Mouse (Mus musculus) limb, embryonic 13.5 days (tissue): Measurements from ENCODE around the gene Trpc5. TPM values are rescaled to one million over a fixed set of nuclear protein-coding genes. Genes with fewer than 3 reads are reported as not detected.

Experiments used
- ATAC-seq: fragments of 200-750 bp; cut with Nextera tagmentation; 2 replicates; pipeline ENCODE4 v1.8.0; 2017; ENCODE audit warnings: low read depth, moderate number of reproducible peaks, moderate TSS enrichment; ENCODE audit not compliant: low FRiP score
- H3K27ac ChIP-seq: fragments of 300-500 bp; sonication (generic); 2 replicates; pipeline ENCODE4 v1.5.1; 2015; ENCODE audit warnings: inconsistent platforms, mild to moderate bottlenecking, moderate library complexity
- H3K27me3 ChIP-seq: fragments of 300-500 bp; sonication (generic); 2 replicates; pipeline ENCODE4 v1.6.1; 2015; ENCODE audit warnings: mild to moderate bottlenecking, inconsistent platforms
- H3K36me3 ChIP-seq: fragments of 300-500 bp; sonication (generic); 2 replicates; pipeline ENCODE4 v1.6.1; 2015; ENCODE audit warnings: inconsistent platforms, mild to moderate bottlenecking, moderate library complexity
- H3K4me1 ChIP-seq: fragments of 300-500 bp; sonication (generic); 2 replicates; pipeline ENCODE4 v1.6.1; 2015; ENCODE audit warnings: inconsistent platforms
- H3K4me2 ChIP-seq: fragments of 300-500 bp; sonication (generic); replicated peaks from 2 replicates; pipeline ENCODE4 v1.6.1; 2015; ENCODE audit warnings: inconsistent platforms, mild to moderate bottlenecking, moderate library complexity
- H3K4me3 ChIP-seq: fragments of 300-500 bp; sonication (generic); 2 replicates; pipeline ENCODE4 v1.5.1; 2015; ENCODE audit warnings: moderate library complexity, mild to moderate bottlenecking, inconsistent platforms
- H3K9ac ChIP-seq: fragments of 300-500 bp; sonication (generic); 2 replicates; pipeline ENCODE4 v1.6.1; 2015; ENCODE audit warnings: mild to moderate bottlenecking, inconsistent platforms
- H3K9me3 ChIP-seq: fragments of 300-500 bp; sonication (generic); 2 replicates; pipeline ENCODE4 v1.6.1; 2016; ENCODE audit warnings: inconsistent platforms
- WGBS: fragments of 180-500 bp; shearing (Covaris S2); methylation state at CpG from one replicate; pipeline ENCODE4 v1.1.7; 2015; 5-methylcytosine and 5-hydroxymethylcytosine counted together
- polyA plus RNA-seq: library from polyadenylated mRNA; unstranded; fragments of >200 nt; fragmentation: Nextera tagmentation; extraction: Ambion mirVana; gene quantifications from 2 replicates; pipeline ENCODE4 v1.2.1, GENCODE M21; 2015

Trpc5 gene
- polyA plus RNA-seq, 1 experiment from 2014 or later, result 0.51 TPM

DNA sequence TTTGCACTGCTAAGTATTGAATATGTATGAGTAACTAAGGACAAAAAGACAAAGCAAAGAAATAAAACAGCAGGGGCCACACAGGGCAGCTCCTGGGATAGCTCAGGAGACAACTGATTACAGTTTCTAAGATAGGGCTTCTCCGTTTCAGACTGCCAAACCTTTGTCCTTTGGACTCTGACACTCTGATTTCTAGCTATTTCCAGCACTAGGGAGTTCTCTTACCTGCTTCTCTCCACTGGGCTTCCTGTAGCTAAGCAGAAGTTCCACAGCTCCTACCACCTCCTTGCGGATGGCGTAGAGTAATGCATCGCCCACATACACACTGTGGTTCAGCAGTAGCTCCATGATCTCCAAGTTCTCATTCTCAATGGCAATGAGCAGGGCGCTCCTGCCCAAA lies 164.7 kb downstream of the Trpc5 start:
- Histone ChIP-seq H3K36me3 (no peaks in the 10 kb centered on the region), H3K27ac (no peak overlapping the region), H3K9me3 (no peaks in the 10 kb centered on the region), H3K4me1 (no peaks in the 10 kb centered on the region), H3K4me2 (no peak overlapping the region), H3K27me3 (peaks cover 5% of the 10 kb centered on the region; the same call in 1 of the 2 replicates), H3K4me3 (no peak overlapping the region), H3K9ac (no peak overlapping the region)
- 89% methylated on average over 5 of the region's 5 CpGs for WGBS
- ATAC-seq, result no peak

GRCm38 (mm10) chrX:144491394-144491793 lies 196.6 kb downstream of the Trpc5 start:
- Histone ChIP-seq H3K9ac (no peak overlapping the region), H3K27me3 (no peaks in the 10 kb centered on the region), H3K4me2 (no peak overlapping the region), H3K4me3 (no peak overlapping the region), H3K36me3 (no peaks in the 10 kb centered on the region), H3K27ac (no peak overlapping the region), H3K9me3 (no peaks in the 10 kb centered on the region), H3K4me1 (no peaks in the 10 kb centered on the region)
- ATAC-seq, result no peak
- 74% methylated on average over 1 of the region's 1 CpGs for WGBS

DNA sequence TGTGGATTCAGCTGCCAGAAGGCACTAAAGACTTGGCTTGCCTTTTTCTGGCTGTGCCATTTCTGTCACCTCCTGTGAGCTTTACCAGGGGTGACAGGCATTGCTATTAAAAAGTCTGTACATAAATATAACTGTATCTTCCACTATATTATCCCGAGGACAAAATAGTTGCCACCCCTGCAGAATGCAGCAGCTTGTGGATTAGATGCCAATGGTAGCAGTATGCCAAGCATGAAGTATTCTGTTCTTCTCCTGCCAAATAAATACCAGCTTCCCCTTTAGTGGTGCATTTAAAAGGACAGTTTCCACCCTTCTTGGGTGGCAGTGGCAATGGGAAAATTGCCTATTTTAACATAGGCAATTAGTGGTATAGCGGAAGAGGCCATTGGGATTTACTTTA lies 223.6 kb downstream of the Trpc5 start:
- no peak overlapping the region for H3K27ac ChIP-seq
- H3K36me3 ChIP-seq, result no peaks in the 10 kb centered on the region
- ATAC-seq, result no peak
- H3K4me2 ChIP-seq, result no peak overlapping the region
- 84% methylated on average over 2 of the region's 2 CpGs for WGBS
- no peaks in the 10 kb centered on the region for H3K4me1 ChIP-seq
- H3K4me3 ChIP-seq, result no peak overlapping the region
- H3K9me3 ChIP-seq, result no peaks in the 10 kb centered on the region
- H3K9ac ChIP-seq, result no peak overlapping the region
- peaks cover 6% of the 10 kb centered on the region; the same call in 1 of the 2 replicates for H3K27me3 ChIP-seq

- WGBS, result 75% methylated on average over 5 of the region's 5 CpGs
- H3K9me3 ChIP-seq, result no peaks in the 10 kb centered on the region
- no peak within 1 kb of the TSS for H3K27ac ChIP-seq
- ATAC-seq, result no peak
- H3K4me1 ChIP-seq, result no peaks in the 10 kb centered on the region
- no peak within 1 kb of the TSS for H3K4me2 ChIP-seq
- no peaks in the 10 kb centered on the region for H3K36me3 ChIP-seq
- H3K27me3 ChIP-seq, result no peaks in the 10 kb centered on the region
- H3K9ac ChIP-seq, result no peak within 1 kb of the TSS
- H3K4me3 ChIP-seq, result no peak within 1 kb of the TSS
Observed at GRCm38 (mm10) chrX:144456281-144456680, 231.7 kb downstream of the Trpc5 start, which contains the start of gene Trpc5os. TSS of gene Trpc5os (plus strand) at chrX:144456581.

DNA sequence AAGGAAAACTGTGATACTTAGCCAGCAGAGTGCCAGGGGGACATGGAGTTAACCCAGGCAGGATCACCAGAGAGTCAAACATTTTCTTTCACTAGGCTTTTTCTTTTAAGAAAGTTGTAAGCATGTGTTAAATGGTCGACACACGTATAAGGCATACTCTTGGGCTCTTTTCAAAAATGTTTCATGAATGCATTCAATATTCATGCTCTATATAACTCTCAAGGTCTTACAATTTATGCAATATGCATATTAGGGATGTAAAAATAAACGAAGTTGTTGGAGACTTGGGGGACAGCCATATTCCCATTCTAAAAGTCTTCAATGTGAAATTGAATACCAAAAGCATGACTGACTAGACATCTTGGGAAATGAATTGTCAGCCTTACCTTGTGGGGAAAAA lies 264.1 kb downstream of the Trpc5 start:
- H3K4me1 ChIP-seq, result no peaks in the 10 kb centered on the region
- ATAC-seq, result no peak
- H3K4me2 ChIP-seq, result no peak overlapping the region
- H3K4me3 ChIP-seq, result no peak overlapping the region
- peaks cover 6% of the 10 kb centered on the region; the same call in 1 of the 2 replicates for H3K27me3 ChIP-seq
- H3K27ac ChIP-seq, result no peak overlapping the region
- H3K9me3 ChIP-seq, result no peaks in the 10 kb centered on the region
- H3K36me3 ChIP-seq, result no peaks in the 10 kb centered on the region
- no peak overlapping the region for H3K9ac ChIP-seq
- 79% methylated on average over 3 of the region's 3 CpGs for WGBS

DNA sequence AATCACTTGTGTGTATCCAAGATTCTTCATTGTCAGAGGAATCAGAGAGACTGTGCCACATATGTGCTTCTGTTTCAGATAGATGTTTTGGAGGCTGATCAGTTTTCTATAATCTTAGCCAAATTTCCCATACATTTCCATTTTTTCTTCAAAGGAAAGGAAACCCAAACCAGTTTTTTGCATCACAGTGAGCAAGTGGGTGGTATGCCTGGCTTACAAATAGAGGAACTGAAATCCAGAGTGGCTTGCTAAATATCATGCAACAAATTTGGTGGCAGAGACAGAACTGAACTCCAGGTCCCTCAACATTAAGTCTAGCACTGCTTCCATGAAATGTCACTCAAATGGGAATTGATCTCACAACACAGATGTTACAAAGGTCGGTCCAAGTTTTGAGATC lies 266.9 kb downstream of the Trpc5 start:
- Histone ChIP-seq H3K4me3 (no peak overlapping the region), H3K4me2 (no peak overlapping the region), H3K27me3 (peaks cover 9% of the 10 kb centered on the region; the same call in 1 of the 2 replicates), H3K36me3 (no peaks in the 10 kb centered on the region), H3K4me1 (no peaks in the 10 kb centered on the region), H3K27ac (no peak overlapping the region), H3K9me3 (no peaks in the 10 kb centered on the region), H3K9ac (no peak overlapping the region)
- WGBS, result 88% methylated on average over 1 of the region's 1 CpGs
- ATAC-seq, result no peak

DNA sequence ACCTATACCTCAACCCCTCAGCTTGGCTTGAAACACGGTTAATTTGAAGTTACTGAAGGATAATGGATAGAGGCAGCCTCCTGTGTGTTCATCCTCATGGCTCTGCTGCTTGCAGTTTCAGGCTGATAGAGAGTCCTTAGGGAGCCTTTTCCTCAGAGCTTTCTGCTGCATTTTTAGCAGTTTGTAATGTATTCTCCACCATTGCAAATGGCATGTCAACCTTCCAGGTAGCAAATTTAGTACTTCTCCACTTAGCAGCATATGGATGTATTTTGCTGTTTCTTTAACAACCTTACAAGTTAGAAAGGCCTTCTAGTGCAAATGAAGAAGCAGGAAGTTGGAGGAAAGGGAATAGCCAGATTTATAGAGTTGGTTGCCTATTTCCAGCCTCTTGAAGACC lies 267.7 kb downstream of the Trpc5 start:
- 73% methylated on average over 1 of the region's 1 CpGs for WGBS
- H3K36me3 ChIP-seq, result no peaks in the 10 kb centered on the region
- H3K27me3 ChIP-seq, result peaks cover 9% of the 10 kb centered on the region; the same call in 1 of the 2 replicates
- H3K4me3 ChIP-seq, result no peak overlapping the region
- ATAC-seq, result no peak
- no peak overlapping the region for H3K4me2 ChIP-seq
- H3K9ac ChIP-seq, result no peak overlapping the region
- no peaks in the 10 kb centered on the region for H3K4me1 ChIP-seq
- no peaks in the 10 kb centered on the region for H3K9me3 ChIP-seq
- no peak overlapping the region for H3K27ac ChIP-seq

DNA sequence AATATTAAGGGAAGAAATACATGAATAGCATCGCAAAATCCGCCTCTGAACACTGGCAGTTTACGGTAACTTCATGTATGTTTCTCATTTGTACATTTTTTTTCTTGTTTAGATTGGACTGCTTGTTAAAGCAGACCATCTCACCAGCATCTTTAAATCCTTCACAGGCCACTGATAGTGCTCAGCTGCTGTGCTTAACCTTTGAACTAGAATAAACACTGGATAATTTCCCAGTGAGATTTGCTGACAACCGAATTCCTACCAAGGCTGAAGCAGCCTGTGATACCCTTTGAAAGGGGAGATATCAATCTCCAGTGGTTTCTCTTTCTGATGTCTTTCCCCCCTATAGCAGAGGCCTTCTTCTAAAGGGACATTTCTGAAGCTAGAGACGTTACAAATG lies 279.9 kb downstream of the Trpc5 start:
- H3K4me1 ChIP-seq, result no peaks in the 10 kb centered on the region
- 67% methylated on average over 5 of the region's 5 CpGs for WGBS
- H3K4me2 ChIP-seq, result no peak overlapping the region
- 0 out of 2 replicates have a peak, but pooled peaks cover 3% of the 10 kb centered on the region for H3K27me3 ChIP-seq
- H3K27ac ChIP-seq, result no peak overlapping the region
- ATAC-seq, result no peak
- H3K9ac ChIP-seq, result no peak overlapping the region
- H3K9me3 ChIP-seq, result no peaks in the 10 kb centered on the region
- no peaks in the 10 kb centered on the region for H3K36me3 ChIP-seq
- no peak overlapping the region for H3K4me3 ChIP-seq

GRCm38 (mm10) chrX:144403526-144403925 lies 284.5 kb downstream of the Trpc5 start:
- Histone ChIP-seq H3K9ac (no peak overlapping the region), H3K36me3 (no peaks in the 10 kb centered on the region), H3K4me2 (no peak overlapping the region), H3K4me1 (no peaks in the 10 kb centered on the region), H3K27me3 (0 out of 2 replicates have a peak, but pooled peaks cover 3% of the 10 kb centered on the region), H3K27ac (no peak overlapping the region), H3K9me3 (no peaks in the 10 kb centered on the region), H3K4me3 (no peak overlapping the region)
- WGBS, result 37% methylated on average over 7 of the region's 7 CpGs
- ATAC-seq, result 0 out of 2 replicates have a peak, but pooled peaks have one; percentile 36

DNA sequence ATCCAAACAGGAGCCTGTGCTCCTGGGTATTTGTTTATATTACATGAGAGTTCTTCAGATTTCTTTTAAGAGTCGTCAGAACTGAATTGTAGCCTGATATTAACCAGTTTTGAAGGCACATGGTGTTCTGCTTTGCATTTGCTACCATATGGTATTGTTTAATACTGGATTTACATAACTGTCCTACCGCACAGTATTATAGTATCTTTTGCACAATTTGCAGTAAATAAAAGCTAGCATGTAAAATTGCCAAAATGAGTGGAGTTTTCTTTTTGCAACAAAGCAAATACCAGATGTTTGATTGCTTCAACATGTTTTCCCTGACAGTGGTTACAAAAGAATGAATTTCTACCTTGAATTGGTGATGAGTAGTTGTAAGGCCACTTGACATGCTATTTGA lies 313.8 kb downstream of the Trpc5 start:
- no peaks in the 10 kb centered on the region for H3K4me1 ChIP-seq
- H3K9ac ChIP-seq, result no peak overlapping the region
- H3K27ac ChIP-seq, result no peak overlapping the region
- no peak overlapping the region for H3K4me2 ChIP-seq
- no peak overlapping the region for H3K4me3 ChIP-seq
- H3K36me3 ChIP-seq, result peaks cover 7% of the 10 kb centered on the region; the same call in 1 of the 2 replicates
- no peak for ATAC-seq
- no peaks in the 10 kb centered on the region for H3K9me3 ChIP-seq
- H3K27me3 ChIP-seq, result no peaks in the 10 kb centered on the region
- 49% methylated on average over 2 of the region's 2 CpGs for WGBS

DNA sequence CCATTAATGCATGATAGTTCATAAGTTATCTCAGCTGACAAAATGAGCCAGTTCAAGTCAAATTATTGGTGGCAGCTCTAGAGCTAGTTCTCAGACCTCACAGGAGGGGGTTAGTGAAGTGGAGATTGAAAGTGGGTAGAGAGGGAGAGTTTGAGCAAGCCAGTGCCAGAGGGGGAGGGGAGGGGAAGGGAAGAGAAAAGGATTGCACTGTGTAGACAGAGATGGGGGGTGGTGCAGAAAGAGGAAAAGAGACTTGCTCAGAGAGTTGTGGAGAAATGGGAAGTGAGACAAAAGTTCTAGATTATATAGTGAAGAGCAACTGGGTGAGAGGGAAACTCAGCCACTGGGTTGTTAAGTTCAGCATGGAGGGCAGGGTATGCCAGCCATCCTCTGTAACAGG lies 349.6 kb downstream of the Trpc5 start:
- no peak for ATAC-seq
- Histone ChIP-seq H3K4me2 (no peak overlapping the region), H3K9ac (no peak overlapping the region), H3K4me3 (no peak overlapping the region), H3K27ac (no peak overlapping the region), H3K27me3 (no peaks in the 10 kb centered on the region), H3K9me3 (no peaks in the 10 kb centered on the region), H3K4me1 (no peaks in the 10 kb centered on the region), H3K36me3 (no peaks in the 10 kb centered on the region)

DNA sequence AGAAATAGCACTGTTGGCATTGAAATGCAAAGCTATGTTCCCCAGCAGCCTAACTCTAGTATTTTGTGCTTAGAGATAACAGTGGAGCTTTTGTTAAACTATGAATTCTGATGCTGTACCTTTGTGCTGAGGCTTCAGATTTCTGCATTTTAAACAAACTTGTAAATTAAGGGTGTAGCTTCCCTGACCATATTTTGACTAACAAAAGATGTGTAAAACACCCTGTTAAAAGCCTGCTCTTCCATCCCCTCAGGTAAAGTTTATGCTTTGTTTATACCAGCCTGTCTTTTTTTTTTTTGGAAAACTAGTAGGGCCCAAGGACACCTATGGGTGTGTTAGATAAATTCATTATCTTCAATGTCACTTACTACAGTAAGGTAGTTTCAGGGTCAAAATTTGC lies 350.0 kb downstream of the Trpc5 start:
- no peak overlapping the region for H3K9ac ChIP-seq
- H3K4me3 ChIP-seq, result no peak overlapping the region
- no peaks in the 10 kb centered on the region for H3K27me3 ChIP-seq
- H3K4me2 ChIP-seq, result no peak overlapping the region
- no peaks in the 10 kb centered on the region for H3K9me3 ChIP-seq
- H3K36me3 ChIP-seq, result no peaks in the 10 kb centered on the region
- H3K4me1 ChIP-seq, result no peaks in the 10 kb centered on the region
- no peak overlapping the region for H3K27ac ChIP-seq
- no peak for ATAC-seq

GRCm38 (mm10) chrX:144335332-144336015 lies 352.5 kb downstream of the Trpc5 start:
- Histone ChIP-seq H3K4me2 (no peak overlapping the region), H3K27me3 (no peaks in the 10 kb centered on the region), H3K9ac (no peak overlapping the region), H3K36me3 (no peaks in the 10 kb centered on the region), H3K4me1 (no peaks in the 10 kb centered on the region), H3K9me3 (no peaks in the 10 kb centered on the region), H3K27ac (no peak overlapping the region), H3K4me3 (no peak overlapping the region)
- no peak for ATAC-seq
- 60% methylated on average over 8 of the region's 8 CpGs for WGBS
